ENCODE assay signal across 8 mouse cellular contexts in genomic region chr2:18046758-18047645, GRCm38 (mm10). TPM values are rescaled to one million over a fixed set of nuclear protein-coding genes. Genes with fewer than 3 reads are reported as not detected.
DNase-seq lines count a peak whose midpoint lies in the region; ATAC-seq and TF ChIP-seq lines count a peak whose summit lies in the region.

No protein-coding gene starts in this region.

- TF ChIP-seq POLR2A in kidney, adult 2 months (IDR thresholded peaks at IDR 0.05; ENCODE audit: low read depth, low read length): no peak

- peak overlapping the region; percentile 54 for H3K4me2 ChIP-seq in midbrain, embryonic 15.5 days
- H3K4me2 ChIP-seq in stomach, postnatal 0 days (replicated peaks; ENCODE audit: low read depth): peak overlapping the region; percentile 78

- peak overlapping the region; percentile 98 for H3K4me3 ChIP-seq in embryonic facial prominence, embryonic 10.5 days
- peak overlapping the region; percentile 91 for H3K4me3 ChIP-seq in kidney, adult 2 months (ENCODE audit: insufficient read depth, low read depth, low read length)
- peak overlapping the region; percentile 71 for H3K4me3 ChIP-seq in midbrain, embryonic 15.5 days
- H3K4me3 ChIP-seq in stomach, postnatal 0 days (ENCODE audit: low read depth, low read length): peak overlapping the region; percentile 78

- no peak for TF ChIP-seq EP300 in stomach, postnatal 0 days (optimal IDR thresholded peaks at IDR 0.05)

- peak overlapping the region; percentile 99 for H3K27ac ChIP-seq in embryonic facial prominence, embryonic 10.5 days (replicated peaks)
- peak overlapping the region; percentile 82 for H3K27ac ChIP-seq in kidney, adult 2 months (ENCODE audit: insufficient read depth, low read depth, low read length)
- H3K27ac ChIP-seq in midbrain, embryonic 15.5 days: peak overlapping the region; percentile 97
- H3K27ac ChIP-seq in stomach, postnatal 0 days (replicated peaks): peak overlapping the region; percentile 98

- no peaks in the 10 kb centered on the region for H3K9me3 ChIP-seq in embryonic facial prominence, embryonic 10.5 days
- H3K9me3 ChIP-seq in midbrain, embryonic 15.5 days: no peaks in the 10 kb centered on the region
- H3K9me3 ChIP-seq in stomach, postnatal 0 days (ENCODE audit: control insufficient read depth, low read length): no peaks in the 10 kb centered on the region

- H3K9ac ChIP-seq in midbrain, embryonic 15.5 days: peak overlapping the region; percentile 93
- H3K9ac ChIP-seq in stomach, postnatal 0 days (ENCODE audit: low read length): peak overlapping the region; percentile 90

- ATAC-seq in midbrain, embryonic 15.5 days (replicated peaks): peak; percentile 58
- peak; percentile 80 for ATAC-seq in stomach, postnatal 0 days (ENCODE audit: low FRiP score, low TSS enrichment)

- peak; percentile 82 for DNase-seq in 3134 (ENCODE audit: extremely low read depth, insufficient read length, low spot score)
- DNase-seq in adipocyte (ENCODE audit: low spot score): peak; percentile 53
- peak; percentile 70 for DNase-seq in embryonic facial prominence, embryonic 10.5 days (ENCODE audit: low spot score)
- DNase-seq in heart, adult 9 months (ENCODE audit: low spot score in 2 of 2): peak; percentile 71 to 73
- peak; percentile 81 for DNase-seq in kidney, adult 2 months
- peak; percentile 62 for DNase-seq in liver
- peak; percentile 77 for DNase-seq in stomach, postnatal 0 days (ENCODE audit: low spot score)

- peaks cover 49% of the 10 kb centered on the region for H3K4me1 ChIP-seq in embryonic facial prominence, embryonic 10.5 days
- H3K4me1 ChIP-seq in kidney, adult 2 months (ENCODE audit: control insufficient read depth, insufficient read depth, low read length): peaks cover 11% of the 10 kb centered on the region; the same call in 1 of the 2 replicates
- peaks cover 53% of the 10 kb centered on the region for H3K4me1 ChIP-seq in midbrain, embryonic 15.5 days
- 0 out of 2 replicates have a peak, but pooled peaks cover 6% of the 10 kb centered on the region for H3K4me1 ChIP-seq in stomach, postnatal 0 days (replicated peaks; ENCODE audit: control insufficient read depth, insufficient read depth)

- WGBS in embryonic facial prominence, embryonic 10.5 days: under 1% methylated on average over 64 of the region's 64 CpGs
- under 1% methylated on average over 63 of the region's 64 CpGs for WGBS in kidney, adult 2 months
- under 1% methylated on average over 64 of the region's 64 CpGs for WGBS in midbrain, embryonic 15.5 days
- WGBS in stomach, postnatal 0 days: under 1% methylated on average over 52 of the region's 64 CpGs

- no peak for TF ChIP-seq CTCF in kidney, adult 2 months (conservative IDR thresholded peaks at IDR 0.05; ENCODE audit: insufficient read depth, insufficient read length, low read depth, low read length)
- TF ChIP-seq CTCF in stomach, postnatal 0 days (IDR thresholded peaks at IDR 0.05; ENCODE audit: low read depth): no peak

- H3K36me3 ChIP-seq in embryonic facial prominence, embryonic 10.5 days (replicated peaks): peaks cover 8% of the 10 kb centered on the region; the same call in 1 of the 2 replicates
- H3K36me3 ChIP-seq in kidney, adult 2 months (ENCODE audit: control insufficient read depth, insufficient read depth, low read length): no peaks in the 10 kb centered on the region
- no peaks in the 10 kb centered on the region for H3K36me3 ChIP-seq in midbrain, embryonic 15.5 days (replicated peaks)
- H3K36me3 ChIP-seq in stomach, postnatal 0 days (ENCODE audit: control insufficient read depth, insufficient read depth, low read length): no peaks in the 10 kb centered on the region

- no peaks in the 10 kb centered on the region for H3K27me3 ChIP-seq in embryonic facial prominence, embryonic 10.5 days (replicated peaks; ENCODE audit: low read depth, poor library complexity, severe bottlenecking)
- no peaks in the 10 kb centered on the region for H3K27me3 ChIP-seq in kidney, adult 2 months (replicated peaks; ENCODE audit: control insufficient read depth, insufficient read depth, low read length)
- H3K27me3 ChIP-seq in midbrain, embryonic 15.5 days (replicated peaks): no peaks in the 10 kb centered on the region
- no peaks in the 10 kb centered on the region for H3K27me3 ChIP-seq in stomach, postnatal 0 days (ENCODE audit: control insufficient read depth, insufficient read depth, low read length)

RNA-seq across cellular contexts. Expression of gene Skida1, which starts 1.8 kb away (rescaled TPM):
- 15.5 and 16.6 TPM in 2 replicates for polyA plus RNA-seq in embryonic facial prominence, embryonic 10.5 days (2016; fragmentation: Nextera tagmentation; extraction: Ambion mirVana)
- polyA plus RNA-seq in kidney, adult 2 months (2012; rRNA removed): 2.4 and 3.7 TPM in 2 replicates
- polyA plus RNA-seq in midbrain, embryonic 15.5 days (2015; fragmentation: Nextera tagmentation; extraction: Ambion mirVana): 8.1 and 9.0 TPM in 2 replicates
- 1.5 and 1.9 TPM in 2 replicates for polyA plus RNA-seq in stomach, postnatal 0 days (2015; fragmentation: Nextera tagmentation; extraction: Ambion mirVana)

RNA-seq across cellular contexts. Expression of gene Mllt10, which starts 8.0 kb away (rescaled TPM):
- 64.4 and 65.5 TPM in 2 replicates for polyA plus RNA-seq in embryonic facial prominence, embryonic 10.5 days (2016; fragmentation: Nextera tagmentation; extraction: Ambion mirVana)
- 29.3 and 32.7 TPM in 2 replicates for polyA plus RNA-seq in kidney, adult 2 months (2012; rRNA removed)
- polyA plus RNA-seq in midbrain, embryonic 15.5 days (2015; fragmentation: Nextera tagmentation; extraction: Ambion mirVana): 49.9 and 53.1 TPM in 2 replicates
- polyA plus RNA-seq in stomach, postnatal 0 days (2015; fragmentation: Nextera tagmentation; extraction: Ambion mirVana): 25.9 and 27.4 TPM in 2 replicates

RNA-seq across cellular contexts. Expression of gene A930004D18Rik, which starts 9.5 kb away (rescaled TPM):
- 12.7 and 17.7 TPM in 2 replicates for polyA plus RNA-seq in embryonic facial prominence, embryonic 10.5 days (2016; fragmentation: Nextera tagmentation; extraction: Ambion mirVana)
- polyA plus RNA-seq in kidney, adult 2 months (2012; rRNA removed): 1.7 and 2.8 TPM in 2 replicates
- 8.1 and 11.8 TPM in 2 replicates for polyA plus RNA-seq in midbrain, embryonic 15.5 days (2015; fragmentation: Nextera tagmentation; extraction: Ambion mirVana)
- polyA plus RNA-seq in stomach, postnatal 0 days (2015; fragmentation: Nextera tagmentation; extraction: Ambion mirVana): 7.5 and 9.4 TPM in 2 replicates

RNA-seq across cellular contexts. Expression of gene H2al2a, which starts 50.2 kb away (rescaled TPM):
- polyA plus RNA-seq in embryonic facial prominence, embryonic 10.5 days (2016; fragmentation: Nextera tagmentation; extraction: Ambion mirVana): not detected in 2 replicates
- polyA plus RNA-seq in kidney, adult 2 months (2012; rRNA removed): 0.41 TPM in 1 of 2 replicates, not detected in the other
- not detected in 2 replicates for polyA plus RNA-seq in midbrain, embryonic 15.5 days (2015; fragmentation: Nextera tagmentation; extraction: Ambion mirVana)
- not detected in 2 replicates for polyA plus RNA-seq in stomach, postnatal 0 days (2015; fragmentation: Nextera tagmentation; extraction: Ambion mirVana)

Comparison
In these comparisons a context has a peak if more than half of its experiments do, and no peak if none do; other contexts are left out.
1. Peak in every context shown above with its lines: DNase-seq, ATAC-seq, H3K4me3 ChIP-seq and H3K27ac ChIP-seq.